Mouse (Mus musculus) ES-E14 (cell line): ENCODE data around the gene Smim26. TPM values are rescaled to one million over a fixed set of nuclear protein-coding genes. Genes with fewer than 3 reads are reported as not detected.

ENCODE experiments used
- DNase-seq: peaks from one replicate; pipeline ENCODE4 v3.0.0-alpha.2; 2013; ENCODE audit warnings: low read depth, low spot score
- H3K27ac ChIP-seq: 2 replicates; pipeline ENCODE4 v1.5.1; 2012; ENCODE audit warnings: low read depth, mild to moderate bottlenecking, low read length, moderate library complexity, mixed read lengths; ENCODE audit not compliant: poor library complexity, insufficient read depth, severe bottlenecking
- H3K36me3 ChIP-seq: 2 replicates; pipeline ENCODE4 v1.6.1; 2012; ENCODE audit warnings: mild to moderate bottlenecking, low read length, moderate library complexity, mixed read lengths; ENCODE audit not compliant: control insufficient read depth, poor library complexity, insufficient read depth, severe bottlenecking
- H3K4me1 ChIP-seq, 2 experiments: fragments of 150-350 bp in 1 of 2; sonication (generic) in 1 of 2; 2 replicates each; pipeline ENCODE4 v1.6.1; 2012; ENCODE audit warnings: low read length in 2 of 2, mild to moderate bottlenecking in 1 of 2, mixed read lengths in 1 of 2; ENCODE audit not compliant: control insufficient read depth in 2 of 2, insufficient read depth in 2 of 2, poor library complexity in 1 of 2
- H3K4me3 ChIP-seq, 2 experiments: fragments of 150-350 bp in 1 of 2; sonication (generic) in 1 of 2; 2 replicates each; pipeline ENCODE4 v1.5.1; 2012; ENCODE audit warnings: low read length in 2 of 2, low read depth in 1 of 2, mild to moderate bottlenecking in 1 of 2, mixed read lengths in 1 of 2; ENCODE audit not compliant: insufficient read depth in 1 of 2, poor library complexity in 1 of 2, severe bottlenecking in 1 of 2
- H3K9ac ChIP-seq: 2 replicates; pipeline ENCODE4 v1.6.1; 2012; ENCODE audit warnings: low read depth, mild to moderate bottlenecking, low read length, mixed read lengths; ENCODE audit not compliant: poor library complexity, insufficient read depth, severe bottlenecking
- H3K9me3 ChIP-seq: fragments of 150-350 bp; sonication (generic); 2 replicates; pipeline ENCODE4 v1.6.1; 2012; ENCODE audit warnings: low read depth, mild to moderate bottlenecking, low read length; ENCODE audit not compliant: control insufficient read depth, insufficient read depth
- CHD2 ChIP-seq: IDR thresholded peaks from 2 replicates; pipeline ENCODE4 v1.6.1; 2014; ENCODE audit warnings: mild to moderate bottlenecking, low read depth, low read length, inconsistent platforms
- HCFC1 ChIP-seq: IDR thresholded peaks from 2 replicates; pipeline ENCODE4 v1.6.1; 2012; ENCODE audit warnings: low read length, inconsistent platforms, borderline replicate concordance; ENCODE audit not compliant: insufficient read depth
- MAFK ChIP-seq: IDR thresholded peaks from 2 replicates; pipeline ENCODE4 v1.6.1; 2014; ENCODE audit warnings: mild to moderate bottlenecking, low read depth, low read length, inconsistent platforms; ENCODE audit not compliant: insufficient read depth
- ZC3H11A ChIP-seq: IDR thresholded peaks from 2 replicates; pipeline ENCODE4 v1.6.1; 2012; ENCODE audit warnings: low read depth, mild to moderate bottlenecking, inconsistent platforms, low read length, borderline replicate concordance
- ZNF384 ChIP-seq: IDR thresholded peaks from 2 replicates; pipeline ENCODE4 v1.6.1; 2012; ENCODE audit warnings: low read depth, low read length, inconsistent platforms
- in situ Hi-C, 2 experiments: fragments of 600-800 bp; cut with MboI; formaldehyde crosslinking; loops; one replicate each; pipeline ENCODE4 v1.15.1; 2025; ENCODE audit warnings: low sequenced_read_pairs in 2 of 2, inconsistent platforms in 1 of 2; ENCODE audit not compliant: unreplicated experiment in 2 of 2
- total RNA-seq: library from RNA; depleted of rRNA; stranded (reverse); fragments of 300-350 nt; gene quantifications from 2 replicates; pipeline ENCODE4 v1.2.3, GENCODE M21; 2012

Gene Smim26
- total RNA-seq, 1 experiment: 35.6 TPM

GRCm38 (mm10) chr2:144635644-144636320 is 41.9 kb downstream of the Smim26 start:
- no peaks in the 10 kb centered on the region for H3K9me3 ChIP-seq
- no peaks in the 10 kb centered on the region for H3K4me1 ChIP-seq
- H3K4me3 ChIP-seq: no peak overlapping the region
- DNase-seq: peak; percentile 36
- no peak overlapping the region for H3K9ac ChIP-seq
- peaks cover 6% of the 10 kb centered on the region; the same call in 1 of the 2 replicates for H3K36me3 ChIP-seq
- TF ChIP-seq ZC3H11A (no peak), HCFC1 (no peak), CHD2 (no peak), ZNF384 (no peak), MAFK (no peak)
- no peak overlapping the region for H3K27ac ChIP-seq
- in situ Hi-C loops: no loop called here

GRCm38 (mm10) chr2:144637204-144637603 is 43.4 kb downstream of the Smim26 start:
- no peaks in the 10 kb centered on the region for H3K9me3 ChIP-seq
- no peaks in the 10 kb centered on the region for H3K4me1 ChIP-seq
- H3K36me3 ChIP-seq: peaks cover 7% of the 10 kb centered on the region; the same call in 1 of the 2 replicates
- H3K9ac ChIP-seq: no peak overlapping the region
- TF ChIP-seq ZNF384 (no peak), MAFK (no peak), ZC3H11A (no peak), CHD2 (no peak), HCFC1 (no peak)
- H3K27ac ChIP-seq: no peak overlapping the region
- H3K4me3 ChIP-seq: no peak overlapping the region
- in situ Hi-C loops: no loop called here
- no peak for DNase-seq

DNA sequence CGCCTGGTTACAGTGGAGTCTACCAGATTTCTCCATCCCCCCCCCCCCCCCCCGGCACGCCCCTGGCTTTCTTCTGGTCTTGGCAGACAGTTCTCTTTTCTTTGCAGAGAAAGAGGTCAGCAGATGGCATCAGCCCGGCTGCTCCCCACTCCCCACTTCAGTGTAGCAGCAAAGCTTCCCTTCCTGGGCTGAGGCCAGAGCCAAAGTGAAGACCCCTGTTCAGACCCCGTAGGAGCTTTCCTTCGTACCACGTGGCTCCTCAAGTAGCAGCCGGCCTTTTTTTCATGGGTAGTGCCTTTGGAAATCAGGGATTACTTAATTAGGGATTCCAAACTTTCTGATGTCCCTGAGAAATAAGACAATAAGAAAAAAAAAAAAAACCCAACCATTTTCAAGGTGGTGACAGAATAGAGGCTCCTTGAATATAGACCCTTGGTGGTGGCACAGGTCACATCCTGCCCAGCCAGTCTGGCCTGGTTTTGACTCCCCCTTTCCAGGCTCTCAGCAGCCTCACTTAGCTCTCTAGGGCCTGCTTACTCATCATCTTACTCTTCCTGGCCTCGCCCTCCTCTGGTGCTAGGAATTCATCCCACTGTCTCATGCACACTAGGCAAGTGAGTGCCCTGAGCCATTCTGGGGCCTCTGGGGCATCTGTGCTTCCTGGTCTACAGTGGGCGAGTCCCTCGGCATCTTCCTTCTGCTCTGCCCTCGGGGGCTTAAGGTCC is 44.0 kb downstream of the Smim26 start:
- H3K36me3 ChIP-seq: peaks cover 7% of the 10 kb centered on the region; the same call in 1 of the 2 replicates
- no peak for DNase-seq
- no peaks in the 10 kb centered on the region for H3K9me3 ChIP-seq
- H3K9ac ChIP-seq: no peak overlapping the region
- in situ Hi-C loops: no loop called here
- H3K4me1 ChIP-seq: no peaks in the 10 kb centered on the region
- H3K4me3 ChIP-seq: no peak overlapping the region
- TF ChIP-seq ZC3H11A: no peak
- no peak for TF ChIP-seq HCFC1
- TF ChIP-seq ZNF384: no peak
- no peak for TF ChIP-seq CHD2
- TF ChIP-seq MAFK: no peak
- H3K27ac ChIP-seq: no peak overlapping the region

DNA sequence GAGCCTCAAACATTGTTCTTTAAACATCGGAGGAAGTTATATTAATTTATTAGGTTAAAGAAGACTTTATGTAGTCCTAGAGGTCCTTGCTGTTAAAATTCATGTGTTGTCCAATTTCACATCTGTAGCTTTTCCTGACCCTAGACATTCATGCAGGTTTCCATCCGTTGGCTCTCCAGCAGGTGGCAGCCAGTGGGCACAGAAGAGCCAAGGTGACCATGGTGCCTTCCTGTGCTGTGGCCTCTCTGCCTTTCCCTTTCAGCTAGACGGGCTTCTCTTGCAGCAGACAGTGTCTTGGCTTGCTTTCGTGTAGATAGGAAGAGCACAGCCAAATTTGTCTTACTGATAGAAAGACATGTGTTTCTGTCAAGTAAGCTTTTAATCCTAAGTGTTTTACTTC is 44.9 kb downstream of the Smim26 start:
- Histone ChIP-seq H3K4me1 (no peaks in the 10 kb centered on the region), H3K4me3 (no peak overlapping the region), H3K9me3 (no peaks in the 10 kb centered on the region), H3K36me3 (peaks cover 7% of the 10 kb centered on the region; the same call in 1 of the 2 replicates), H3K27ac (no peak overlapping the region), H3K9ac (no peak overlapping the region)
- in situ Hi-C loops: no loop called here
- no peak for TF ChIP-seq MAFK
- TF ChIP-seq HCFC1: no peak
- no peak for TF ChIP-seq ZC3H11A
- TF ChIP-seq CHD2: no peak
- TF ChIP-seq ZNF384: no peak
- no peak for DNase-seq
